Mouse (Mus musculus) mouse embryonic stem cell (cell line): ENCODE data around the gene Olfr767.
"Not testable (repeated sequence)": the region's sequence is repeated elsewhere in the genome, so short reads cannot be mapped to it uniquely, and the experiment has no call there.

Experiments used
- in situ Hi-C, 2 experiments: fragments of 300-500 bp; cut with MboI; formaldehyde crosslinking; loops; 1 replicate in 1 of 2; 3 replicates in 1 of 2; pipeline ENCODE4 v1.14.3; 2019 to 2020; ENCODE audit warnings: low sequenced_read_pairs in 2 of 2, low pct_unique_long_range_greater_than_20kb in 1 of 2, mixed read lengths in 1 of 2; ENCODE audit not compliant: unreplicated experiment in 1 of 2

Olfr767 gene

GRCm38 (mm10) chr10:129082810-129083209, at the start of gene Olfr767:
Gene Olfr767 (minus strand): TSS chr10:129082910.
- in situ Hi-C loops, result not testable (repeated sequence)

- in situ Hi-C loops, result no loop called here
Observed at GRCm38 (mm10) chr10:129117761-129118160, 35.1 kb upstream of the Olfr767 start, which contains the start of gene Olfr769. Gene Olfr769 (minus strand): TSS chr10:129117861.

DNA sequence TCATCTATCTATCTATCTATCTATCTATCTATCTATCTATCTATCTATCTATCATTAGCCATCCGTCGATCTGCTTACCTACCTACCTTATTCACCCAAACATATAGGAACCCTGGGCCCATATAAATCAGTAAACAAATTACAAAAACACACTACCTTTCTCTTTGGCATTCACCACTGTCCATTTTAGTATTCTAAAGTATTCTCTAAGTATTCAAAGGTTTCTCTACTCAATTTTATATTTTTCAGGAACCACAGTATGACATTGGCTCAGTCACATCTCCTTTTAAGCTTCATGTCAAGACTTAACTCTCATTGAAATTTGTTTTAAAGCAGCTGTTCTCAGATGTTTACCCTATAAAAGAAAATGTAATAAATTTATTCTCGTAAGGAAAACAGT, 32.4 kb upstream of the Olfr767 start:
- in situ Hi-C loops, result no loop called here

GRCm38 (mm10) chr10:129101231-129101630, 18.5 kb upstream of the Olfr767 start:
- in situ Hi-C loops, result no loop called here

GRCm38 (mm10) chr10:129099275-129099674, 16.6 kb upstream of the Olfr767 start, which contains the start of gene Olfr768:
Gene Olfr768 (minus strand): TSS chr10:129099375.
- in situ Hi-C loops, result no loop called here

DNA sequence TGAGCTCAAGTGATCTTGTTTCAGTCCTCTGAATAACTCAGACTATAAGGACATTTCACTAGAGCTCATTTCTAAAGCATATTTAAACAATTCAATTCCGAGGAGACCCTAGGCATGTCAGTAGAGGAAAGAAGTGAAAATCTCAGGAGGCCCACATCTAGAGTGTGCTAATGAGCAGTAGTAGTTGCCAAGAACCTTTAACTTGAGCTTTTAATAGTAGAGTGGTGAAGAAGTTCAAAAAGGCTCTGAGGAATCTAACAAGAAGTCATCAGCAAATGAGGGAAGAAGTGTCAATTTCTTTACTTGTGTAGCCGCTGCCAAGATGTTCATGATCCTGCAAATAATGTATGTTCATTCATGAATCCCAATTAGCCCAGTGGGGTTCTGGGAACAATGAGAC, 13.8 kb downstream of the Olfr767 start, which contains the start of gene Olfr766-ps1:
Gene Olfr766-ps1 (minus strand): TSS at position 101 of the 400 bp plus-strand sequence.
- in situ Hi-C loops, result no loop called here

- in situ Hi-C loops, result not testable (repeated sequence)
Observed at GRCm38 (mm10) chr10:129049898-129050297, 32.8 kb downstream of the Olfr767 start, which contains the start of gene Olfr765. Gene Olfr765 (minus strand): TSS chr10:129049998.

DNA sequence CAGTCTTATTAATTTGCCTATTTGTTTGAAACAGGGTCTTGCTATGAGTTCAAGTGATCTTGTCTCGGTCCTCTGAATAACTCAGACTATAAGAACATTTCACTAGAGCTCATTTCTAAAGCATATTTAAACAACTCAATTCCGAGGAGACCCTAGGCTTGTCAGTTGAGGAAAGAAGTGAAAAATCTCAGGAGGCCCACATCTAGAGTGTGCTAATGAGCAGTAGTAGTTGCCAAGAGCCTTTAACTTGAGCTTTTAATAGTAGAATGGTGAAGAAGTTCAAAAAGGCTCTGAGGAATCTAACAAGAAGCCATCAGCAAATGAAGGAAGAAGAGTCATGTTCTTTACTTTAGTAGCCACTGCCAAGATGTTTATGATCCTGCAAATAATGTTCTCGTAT, 42.9 kb downstream of the Olfr767 start, which contains the start of gene Olfr764-ps1:
Gene Olfr764-ps1 (minus strand): TSS at position 101 of the 400 bp plus-strand sequence.
- in situ Hi-C loops, result no loop called here

- in situ Hi-C loops, result no loop called here
Observed at GRCm38 (mm10) chr10:129028343-129028742, 54.4 kb downstream of the Olfr767 start.

DNA sequence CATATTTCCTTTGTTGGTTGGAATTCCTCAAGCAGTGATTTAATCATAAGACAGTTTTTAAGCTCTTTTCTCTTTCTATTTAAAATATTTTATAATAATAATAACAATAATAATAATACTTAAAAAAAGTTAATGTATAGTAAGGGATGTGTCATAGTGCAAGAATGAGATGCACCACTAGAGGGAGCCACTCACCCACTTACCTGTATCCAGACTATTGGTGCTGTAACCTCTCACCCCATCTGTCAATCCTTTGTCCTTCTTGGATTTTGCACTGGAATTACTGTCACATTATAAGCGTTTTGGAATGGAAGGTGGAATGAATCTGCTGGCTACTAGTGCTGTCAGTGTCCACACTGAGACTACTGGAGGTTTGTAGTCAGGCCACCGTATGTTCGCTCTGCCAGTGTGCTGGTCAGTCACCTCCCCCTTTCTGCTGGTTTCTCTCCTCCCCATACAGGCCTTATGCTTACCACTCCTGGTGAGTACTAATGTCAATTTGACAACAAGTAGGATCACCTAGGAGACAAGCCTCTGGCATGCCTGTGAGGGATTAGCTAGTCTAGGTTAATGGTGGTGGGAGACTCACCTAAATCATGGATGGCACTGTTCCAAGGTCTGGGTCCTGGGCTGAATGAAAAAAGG, 56.6 kb downstream of the Olfr767 start:
- in situ Hi-C loops, result no loop called here
